Mouse (Mus musculus) adrenal gland, postnatal 4 days (tissue): ENCODE results near the gene Vmn1r28. TPM values are rescaled to one million over a fixed set of nuclear protein-coding genes. Genes with fewer than 3 reads are reported as not detected.
"Not testable (repeated sequence)": the region's sequence is repeated elsewhere in the genome, so short reads cannot be mapped to it uniquely, and the experiment has no call there.

Source experiments
- DNase-seq, 2 experiments: peaks; one replicate each; pipeline ENCODE4 v3.0.0; 2021 to 2022; ENCODE audit warnings: low spot score in 2 of 2, mixed read lengths in 2 of 2
- long read RNA-seq, 2 experiments: library from polyadenylated mRNA; stranded (forward); transcript quantifications; one replicate each; pipeline ENCODE4 v2.0.0; 2021
- total RNA-seq, 2 experiments: library from RNA; stranded (reverse); gene quantifications; 2 replicates each; pipeline ENCODE4 v1.2.3; 2021

The Vmn1r28 gene
- total RNA-seq = not detected
- long read RNA-seq, experiment 1 = 0 reads
- long read RNA-seq, experiment 2 = 0 reads

DNA sequence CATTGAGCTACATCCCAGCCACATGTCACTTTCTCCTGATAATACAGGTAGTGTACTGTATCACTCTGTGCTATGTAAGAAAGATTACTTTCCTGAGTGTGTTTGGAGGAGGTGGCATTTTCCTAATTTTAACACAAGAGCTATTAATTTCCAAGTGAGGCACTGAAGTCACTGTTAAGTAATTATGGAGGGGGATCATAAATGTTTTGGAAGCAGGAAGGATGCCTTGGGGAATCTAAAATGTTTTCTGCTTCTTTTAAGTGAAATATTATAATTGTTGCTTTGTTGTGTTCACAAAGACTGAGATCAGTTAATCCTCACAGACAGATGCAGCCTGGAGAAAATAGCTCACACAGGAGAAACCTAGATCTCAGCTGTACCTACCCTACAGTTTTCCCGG is at the start of gene Vmn1r28:
Gene Vmn1r28 (plus strand): TSS at position 301 of the 400 bp plus-strand sequence.
- DNase-seq = no peak

GRCm38 (mm10) chr6:58216119-58216518 is 45.7 kb upstream of the Vmn1r28 start:
- DNase-seq = no peak

DNA sequence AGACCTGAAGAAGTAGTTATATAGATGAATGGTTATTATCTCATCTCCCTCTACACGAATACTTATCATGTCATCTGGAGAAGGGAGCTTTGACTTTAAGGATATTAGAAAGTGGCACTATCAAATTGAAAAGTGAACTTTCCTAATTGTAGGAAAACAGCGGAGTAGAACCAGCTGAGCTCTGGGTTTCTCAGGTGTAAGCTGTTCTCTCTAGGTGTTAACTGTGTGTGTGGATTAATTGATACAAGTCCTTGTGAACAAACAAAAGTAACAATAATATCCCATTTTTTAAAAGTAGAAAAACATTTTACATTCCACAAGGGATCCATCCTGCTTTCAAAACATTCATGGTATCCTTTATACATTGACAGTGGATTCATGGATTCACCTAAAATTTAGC is 43.1 kb upstream of the Vmn1r28 start, which contains the start of gene Vmn1r27:
Gene Vmn1r27 (minus strand): TSS at position 101 of the 400 bp plus-strand sequence.
- DNase-seq = no peak

DNA sequence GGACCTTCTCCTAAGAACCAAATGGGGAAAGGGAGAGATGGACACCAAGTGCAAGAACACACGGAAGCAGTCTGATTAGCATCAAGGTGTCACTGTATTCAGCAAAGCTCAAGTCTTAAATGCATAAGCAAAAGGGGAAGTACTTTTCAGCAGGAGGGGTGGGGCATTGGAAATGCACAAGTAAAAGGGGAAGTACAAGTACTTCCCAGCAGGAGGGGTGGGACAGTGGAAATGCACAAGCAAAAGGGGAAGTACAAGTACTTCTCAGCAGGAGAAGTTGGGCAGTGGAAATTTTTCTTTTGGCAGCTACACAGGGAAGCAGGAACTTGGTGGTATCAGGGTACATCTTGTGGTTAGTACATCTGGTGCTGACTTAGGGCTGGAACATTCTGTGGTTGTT is 17.8 kb downstream of the Vmn1r28 start:
- not testable (repeated sequence) for DNase-seq

DNA sequence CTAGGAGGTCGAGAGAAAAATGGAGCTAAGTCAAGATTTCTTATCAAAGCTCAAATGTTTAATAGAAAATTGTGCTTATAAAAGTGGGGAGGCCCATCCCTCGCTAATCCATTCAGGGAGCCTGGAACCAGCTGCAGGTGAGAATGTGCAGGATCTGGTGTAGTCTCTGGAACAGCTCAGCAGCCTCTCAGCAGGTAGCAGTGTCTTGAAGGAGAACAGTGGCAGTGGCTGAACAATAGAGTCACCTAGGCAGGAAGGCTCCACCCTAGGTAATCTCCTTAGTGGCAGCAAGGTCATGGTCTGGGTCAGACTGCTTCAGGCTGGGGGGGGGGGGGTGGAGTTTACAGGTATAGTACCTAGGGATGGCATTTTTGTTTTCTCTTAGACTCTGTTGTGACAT is 30.4 kb downstream of the Vmn1r28 start:
- no peak for DNase-seq

GRCm38 (mm10) chr6:58298511-58298910 is 36.7 kb downstream of the Vmn1r28 start:
- DNase-seq = not testable (repeated sequence)

- DNase-seq = no peak
Measured at GRCm38 (mm10) chr6:58301249-58301648, 39.4 kb downstream of the Vmn1r28 start, which contains the start of gene Vmn1r29. Gene Vmn1r29 (plus strand): TSS chr6:58301549.

Other genes with a start within 250 kb of the Vmn1r28 start
- gene Vmn1r26, start 246.9 kb upstream of the Vmn1r28 start, total RNA-seq = not detected
- gene Vmn1r27, start 43.2 kb upstream of the Vmn1r28 start, total RNA-seq = not detected
- gene Vmn1r29, start 39.5 kb downstream of the Vmn1r28 start, total RNA-seq = not detected
- not detected for gene Vmn1r30, start 181.3 kb downstream of the Vmn1r28 start, total RNA-seq
- not detected for gene Vmn1r31, start 213.3 kb downstream of the Vmn1r28 start, total RNA-seq